Mouse (Mus musculus) midbrain, embryonic 13.5 days (tissue): Measurements from ENCODE around the gene Elmo1. TPM values are rescaled to one million over a fixed set of nuclear protein-coding genes. Genes with fewer than 3 reads are reported as not detected.
A peak's percentile ranks its signal among the peaks of the same experiment; 100 is the strongest.

Experiments
- ATAC-seq: fragments of 200-750 bp; cut with Nextera tagmentation; 2 replicates; pipeline ENCODE4 v1.8.0; 2017; ENCODE audit warnings: mild to moderate bottlenecking, moderate TSS enrichment, moderate library complexity
- H3K27ac ChIP-seq: fragments of 300-500 bp; sonication (generic); 2 replicates; pipeline ENCODE4 v1.5.1; 2015; ENCODE audit warnings: inconsistent platforms, mild to moderate bottlenecking, moderate library complexity
- H3K27me3 ChIP-seq: fragments of 300-500 bp; sonication (generic); 2 replicates; pipeline ENCODE4 v1.6.1; 2015; ENCODE audit warnings: mild to moderate bottlenecking, inconsistent platforms
- H3K36me3 ChIP-seq: fragments of 300-500 bp; sonication (generic); 2 replicates; pipeline ENCODE4 v1.6.1; 2015; ENCODE audit warnings: mild to moderate bottlenecking, inconsistent platforms
- H3K4me1 ChIP-seq: fragments of 300-500 bp; sonication (generic); replicated peaks from 2 replicates; pipeline ENCODE4 v1.6.1; 2015; ENCODE audit warnings: inconsistent platforms
- H3K4me2 ChIP-seq: fragments of 300-500 bp; sonication (generic); replicated peaks from 2 replicates; pipeline ENCODE4 v1.6.1; 2015; ENCODE audit warnings: moderate library complexity, mild to moderate bottlenecking, inconsistent platforms
- H3K4me3 ChIP-seq: fragments of 300-500 bp; sonication (generic); replicated peaks from 2 replicates; pipeline ENCODE4 v1.5.1; 2015; ENCODE audit warnings: mild to moderate bottlenecking, inconsistent platforms
- H3K9ac ChIP-seq: fragments of 300-500 bp; sonication (generic); replicated peaks from 2 replicates; pipeline ENCODE4 v1.6.1; 2015; ENCODE audit warnings: mild to moderate bottlenecking, inconsistent platforms
- H3K9me3 ChIP-seq: fragments of 300-500 bp; sonication (generic); 2 replicates; pipeline ENCODE4 v1.6.1; 2016; ENCODE audit warnings: mild to moderate bottlenecking, inconsistent platforms
- WGBS: fragments of 180-500 bp; shearing (Covaris S2); methylation state at CpG from one replicate; pipeline ENCODE4 v1.1.7; 2015; 5-methylcytosine and 5-hydroxymethylcytosine counted together
- polyA plus RNA-seq: library from polyadenylated mRNA; unstranded; fragments of >200 nt; fragmentation: Nextera tagmentation; extraction: Ambion mirVana; gene quantifications from 2 replicates; pipeline ENCODE4 v1.2.1, GENCODE M21; 2015

Gene Elmo1
- polyA plus RNA-seq, 1 experiment from 2014 or later = 36.5 TPM

- Histone ChIP-seq H3K4me3 (no peak overlapping the region), H3K4me1 (no peaks in the 10 kb centered on the region), H3K4me2 (no peak overlapping the region), H3K36me3 (no peaks in the 10 kb centered on the region), H3K27me3 (no peaks in the 10 kb centered on the region), H3K9me3 (no peaks in the 10 kb centered on the region), H3K27ac (no peak overlapping the region), H3K9ac (no peak overlapping the region)
- no peak for ATAC-seq
- WGBS = 64% methylated on average over 3 of the region's 3 CpGs
Observed at GRCm38 (mm10) chr13:20271799-20272198, 181.4 kb downstream of the Elmo1 start.

- H3K4me3 ChIP-seq = no peak overlapping the region
- no peak overlapping the region for H3K4me2 ChIP-seq
- 57% methylated on average over 6 of the region's 6 CpGs for WGBS
Observed at GRCm38 (mm10) chr13:20272562-20272961, 182.2 kb downstream of the Elmo1 start.

GRCm38 (mm10) chr13:20279889-20280288 is 189.5 kb downstream of the Elmo1 start:
- Histone ChIP-seq H3K27me3 (no peaks in the 10 kb centered on the region), H3K4me1 (no peaks in the 10 kb centered on the region), H3K4me3 (no peak overlapping the region), H3K4me2 (no peak overlapping the region), H3K9me3 (no peaks in the 10 kb centered on the region), H3K27ac (no peak overlapping the region), H3K36me3 (no peaks in the 10 kb centered on the region), H3K9ac (no peak overlapping the region)
- no peak for ATAC-seq
- WGBS = 96% methylated on average over 2 of the region's 2 CpGs

More at GRCm38 (mm10) chr13:20272562-20272961, 182.2 kb downstream of the Elmo1 start:
- Histone ChIP-seq H3K9me3 (no peaks in the 10 kb centered on the region), H3K4me1 (no peaks in the 10 kb centered on the region), H3K9ac (no peak overlapping the region), H3K36me3 (no peaks in the 10 kb centered on the region), H3K27ac (no peak overlapping the region), H3K27me3 (no peaks in the 10 kb centered on the region)
- ATAC-seq = 0 out of 2 replicates have a peak, but pooled peaks have one; percentile 40

- no peaks in the 10 kb centered on the region for H3K9me3 ChIP-seq
- H3K36me3 ChIP-seq = no peaks in the 10 kb centered on the region
- no peak overlapping the region for H3K4me3 ChIP-seq
- H3K4me2 ChIP-seq = no peak overlapping the region
- ATAC-seq = no peak
- no peak overlapping the region for H3K9ac ChIP-seq
- H3K27ac ChIP-seq = no peak overlapping the region
- no peaks in the 10 kb centered on the region for H3K27me3 ChIP-seq
- no peaks in the 10 kb centered on the region for H3K4me1 ChIP-seq
- WGBS = 94% methylated on average over 7 of the region's 7 CpGs
Observed at GRCm38 (mm10) chr13:20283891-20284290, 193.5 kb downstream of the Elmo1 start.

- no peaks in the 10 kb centered on the region for H3K36me3 ChIP-seq
- no peak overlapping the region for H3K27ac ChIP-seq
- H3K4me3 ChIP-seq = no peak overlapping the region
- no peaks in the 10 kb centered on the region for H3K4me1 ChIP-seq
- no peaks in the 10 kb centered on the region for H3K27me3 ChIP-seq
- H3K9me3 ChIP-seq = no peaks in the 10 kb centered on the region
- H3K4me2 ChIP-seq = no peak overlapping the region
- no peak for ATAC-seq
- WGBS = 87% methylated on average over 6 of the region's 6 CpGs
- no peak overlapping the region for H3K9ac ChIP-seq
Observed at GRCm38 (mm10) chr13:20286680-20287079, 196.3 kb downstream of the Elmo1 start.

- Histone ChIP-seq H3K4me1 (no peaks in the 10 kb centered on the region), H3K9ac (no peak overlapping the region), H3K4me2 (no peak overlapping the region), H3K36me3 (no peaks in the 10 kb centered on the region), H3K4me3 (no peak overlapping the region), H3K27me3 (no peaks in the 10 kb centered on the region), H3K9me3 (no peaks in the 10 kb centered on the region), H3K27ac (no peak overlapping the region)
- ATAC-seq = no peak
- WGBS = 82% methylated on average over 7 of the region's 7 CpGs
Observed at GRCm38 (mm10) chr13:20288393-20288792, 198.0 kb downstream of the Elmo1 start.

DNA sequence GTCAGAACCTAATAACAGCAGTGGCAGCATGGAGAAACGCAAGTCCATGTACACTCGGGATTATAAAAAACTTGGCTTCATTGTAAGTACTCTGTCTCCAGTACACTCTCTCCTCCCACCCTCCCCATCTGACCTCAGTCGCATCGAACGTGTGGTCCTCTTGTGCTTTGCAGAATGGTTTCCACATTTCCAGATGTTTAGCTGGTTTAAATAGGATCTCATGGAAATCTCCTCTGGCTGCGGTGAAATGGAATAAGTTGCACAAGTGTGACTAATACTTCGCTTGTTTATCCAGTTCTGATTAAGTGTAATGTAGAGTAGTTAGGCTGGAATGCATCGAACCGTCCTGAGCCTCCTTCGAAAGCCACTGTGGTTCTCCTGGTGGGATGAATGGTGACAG is 200.0 kb downstream of the Elmo1 start:
- H3K36me3 ChIP-seq = no peaks in the 10 kb centered on the region
- no peak for ATAC-seq
- H3K4me3 ChIP-seq = no peak overlapping the region
- H3K27ac ChIP-seq = no peak overlapping the region
- H3K9me3 ChIP-seq = no peaks in the 10 kb centered on the region
- no peaks in the 10 kb centered on the region for H3K4me1 ChIP-seq
- H3K9ac ChIP-seq = no peak overlapping the region
- no peak overlapping the region for H3K4me2 ChIP-seq
- 91% methylated on average over 10 of the region's 10 CpGs for WGBS
- no peaks in the 10 kb centered on the region for H3K27me3 ChIP-seq

GRCm38 (mm10) chr13:20292348-20292747 is 202.0 kb downstream of the Elmo1 start:
- H3K27me3 ChIP-seq = no peaks in the 10 kb centered on the region
- ATAC-seq = 0 out of 2 replicates have a peak, but pooled peaks have one; percentile 43
- H3K36me3 ChIP-seq = no peaks in the 10 kb centered on the region
- no peak overlapping the region for H3K9ac ChIP-seq
- H3K4me2 ChIP-seq = no peak overlapping the region
- no peaks in the 10 kb centered on the region for H3K9me3 ChIP-seq
- H3K4me1 ChIP-seq = no peaks in the 10 kb centered on the region
- WGBS = 2% methylated on average over 5 of the region's 5 CpGs
- no peak overlapping the region for H3K4me3 ChIP-seq
- H3K27ac ChIP-seq = no peak overlapping the region

DNA sequence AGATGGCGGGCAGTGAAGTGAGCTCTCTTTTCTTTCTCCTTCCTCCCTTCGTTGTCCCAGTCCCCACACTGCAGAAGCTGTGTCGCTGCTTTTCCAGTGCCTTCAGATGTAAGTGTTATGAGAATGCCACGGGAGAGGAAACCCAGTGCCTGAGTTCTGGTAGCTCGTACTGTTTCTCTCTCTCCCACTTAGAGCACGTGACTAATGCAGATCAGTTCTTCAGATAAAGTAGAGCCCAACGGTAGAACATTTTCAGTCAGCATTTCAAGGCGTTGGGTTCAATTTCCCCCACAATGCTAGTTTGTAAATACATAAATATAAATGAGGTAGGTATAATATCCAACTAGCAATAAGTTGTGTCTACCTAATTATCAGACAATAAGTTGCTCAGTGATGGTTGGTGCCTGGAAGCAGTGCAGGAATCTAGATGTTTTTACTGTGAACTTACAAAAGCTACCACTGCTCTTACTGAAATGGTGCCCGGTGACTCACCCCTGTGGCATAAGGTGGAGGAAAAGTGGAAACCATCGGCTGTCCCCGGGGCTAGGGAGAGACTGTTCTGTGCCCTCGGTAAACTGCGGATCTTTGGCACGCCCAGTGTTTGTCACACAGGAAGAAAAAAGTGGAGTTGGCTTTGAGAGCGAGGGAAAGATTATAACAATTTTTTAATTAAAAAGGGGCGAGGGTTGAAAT is 205.0 kb downstream of the Elmo1 start:
- H3K27ac ChIP-seq = no peak overlapping the region
- no peak overlapping the region for H3K4me2 ChIP-seq
- no peaks in the 10 kb centered on the region for H3K9me3 ChIP-seq
- no peaks in the 10 kb centered on the region for H3K4me1 ChIP-seq
- H3K4me3 ChIP-seq = no peak overlapping the region
- H3K9ac ChIP-seq = no peak overlapping the region
- no peaks in the 10 kb centered on the region for H3K36me3 ChIP-seq
- H3K27me3 ChIP-seq = no peaks in the 10 kb centered on the region
- WGBS = 88% methylated on average over 16 of the region's 16 CpGs
- ATAC-seq = no peak

GRCm38 (mm10) chr13:20297841-20298240 is 207.4 kb downstream of the Elmo1 start:
- Histone ChIP-seq H3K4me1 (no peaks in the 10 kb centered on the region), H3K9ac (no peak overlapping the region), H3K36me3 (no peaks in the 10 kb centered on the region), H3K9me3 (no peaks in the 10 kb centered on the region), H3K27me3 (no peaks in the 10 kb centered on the region), H3K27ac (no peak overlapping the region), H3K4me2 (no peak overlapping the region), H3K4me3 (no peak overlapping the region)
- ATAC-seq = peak; percentile 65
- WGBS = 19% methylated on average over 3 of the region's 3 CpGs

GRCm38 (mm10) chr13:20299424-20299823 is 209.0 kb downstream of the Elmo1 start:
- Histone ChIP-seq H3K36me3 (no peaks in the 10 kb centered on the region), H3K27me3 (no peaks in the 10 kb centered on the region), H3K9me3 (no peaks in the 10 kb centered on the region), H3K4me3 (no peak overlapping the region), H3K9ac (no peak overlapping the region), H3K27ac (no peak overlapping the region), H3K4me2 (no peak overlapping the region), H3K4me1 (no peaks in the 10 kb centered on the region)
- 69% methylated on average over 3 of the region's 3 CpGs for WGBS
- no peak for ATAC-seq

- Histone ChIP-seq H3K4me1 (no peaks in the 10 kb centered on the region), H3K9ac (no peak overlapping the region), H3K27ac (no peak overlapping the region), H3K9me3 (no peaks in the 10 kb centered on the region), H3K36me3 (no peaks in the 10 kb centered on the region), H3K27me3 (no peaks in the 10 kb centered on the region), H3K4me2 (no peak overlapping the region), H3K4me3 (no peak overlapping the region)
- WGBS = 95% methylated on average over 3 of the region's 3 CpGs
- no peak for ATAC-seq
Observed at GRCm38 (mm10) chr13:20300052-20300564, 209.7 kb downstream of the Elmo1 start.

DNA sequence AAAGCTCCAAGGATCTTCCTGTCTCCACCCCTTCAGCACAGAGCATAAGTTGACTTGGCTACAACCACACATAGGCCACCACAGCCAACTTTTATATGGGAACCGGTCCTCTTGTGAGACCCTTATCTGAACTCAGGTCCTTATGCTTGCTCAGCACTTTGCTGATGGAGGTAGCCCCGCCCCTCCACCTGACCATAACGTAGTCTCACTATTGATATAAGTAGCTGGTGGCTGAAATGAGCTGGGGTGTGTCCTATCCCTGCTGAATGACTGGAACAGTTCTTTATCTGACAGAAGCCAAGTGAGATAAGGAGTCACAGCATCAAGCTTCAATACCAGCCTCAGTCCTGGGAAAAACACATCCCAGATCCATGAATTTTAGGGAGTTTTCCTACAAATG is 210.2 kb downstream of the Elmo1 start:
- 84% methylated on average over 3 of the region's 3 CpGs for WGBS
- Histone ChIP-seq H3K4me2 (no peak overlapping the region), H3K27ac (no peak overlapping the region), H3K4me1 (no peaks in the 10 kb centered on the region), H3K27me3 (no peaks in the 10 kb centered on the region), H3K4me3 (no peak overlapping the region), H3K36me3 (no peaks in the 10 kb centered on the region), H3K9ac (no peak overlapping the region), H3K9me3 (no peaks in the 10 kb centered on the region)
- no peak for ATAC-seq
